ENCODE assay signal across 18 mouse cellular contexts in genomic region chr3:30410778-30411177, GRCm38 (mm10).
"Had no signal": no experiment of that assay in that cellular context is flagged by ENCODE, and none has a peak within 500 bp of the region (broad histone marks: within the 10 kb centered on the region; RNA-seq: fewer than 3 reads in every experiment).

No protein-coding gene starts in this region.

- DNase-seq: kidney, adult 2 months; kidney, postnatal 25 days; left cerebral cortex, postnatal 4 days; liver, embryonic 13.5 days; lung, adult 2 months; lung, postnatal 14 days; lung, postnatal 4 days; retina, postnatal 1 day; right cerebral cortex, postnatal 4 days; thymus, adult 2 months; thymus, postnatal 14 days; thymus, postnatal 4 days had no signal

- H3K4me3 ChIP-seq: layer of hippocampus, adult 2 months; liver, embryonic 13.5 days; midbrain, embryonic 15.5 days; myocyte; neural tube, embryonic 13.5 days had no signal

- H3K36me3 ChIP-seq: liver, embryonic 13.5 days; midbrain, embryonic 15.5 days; neural tube, embryonic 13.5 days had no signal

- H3K4me2 ChIP-seq: liver, embryonic 13.5 days; midbrain, embryonic 15.5 days; neural tube, embryonic 13.5 days had no signal

- H3K27me3 ChIP-seq: liver, embryonic 13.5 days; midbrain, embryonic 15.5 days; neural tube, embryonic 13.5 days had no signal

- H3K4me1 ChIP-seq: liver, embryonic 13.5 days; midbrain, embryonic 15.5 days; neural tube, embryonic 13.5 days had no signal

- H3K9me3 ChIP-seq: liver, embryonic 13.5 days; midbrain, embryonic 15.5 days; neural tube, embryonic 13.5 days had no signal

- H3K9ac ChIP-seq: liver, embryonic 13.5 days; midbrain, embryonic 15.5 days; neural tube, embryonic 13.5 days had no signal

- ATAC-seq: midbrain, embryonic 15.5 days had no signal

- H3K27ac ChIP-seq: kidney, postnatal 0 days; layer of hippocampus, adult 2 months; liver, embryonic 13.5 days; midbrain, embryonic 15.5 days; neural tube, embryonic 13.5 days; stomach, postnatal 0 days had no signal
